Mouse (Mus musculus): ENCODE measurements around the gene Olfr675. TPM values are rescaled to one million over a fixed set of nuclear protein-coding genes. Genes with fewer than 3 reads are reported as not detected.
"Not testable (repeated sequence)": the region's sequence is repeated elsewhere in the genome, so short reads cannot be mapped to it uniquely, and the experiment has no call there.

Olfr675 gene
- not detected in 2 replicates for total RNA-seq (2012; rRNA removed)

- Histone ChIP-seq H3K9me3 (ENCODE audit: control insufficient read depth, insufficient read depth, low read depth, low read length) (no peaks in the 10 kb centered on the region), H3K27ac (ENCODE audit: insufficient read depth, low read depth, low read length, poor library complexity, severe bottlenecking) (no peak within 1 kb of the TSS), H3K36me3 (ENCODE audit: control insufficient read depth, insufficient read depth, low read length, poor library complexity, severe bottlenecking) (no peaks in the 10 kb centered on the region), H3K4me3 (ENCODE audit: insufficient read depth in 1 of 2, low read depth in 1 of 2, low read length in 2 of 2, poor library complexity in 1 of 2, severe bottlenecking in 1 of 2) (no peak within 1 kb of the TSS), H3K9ac (ENCODE audit: insufficient read depth, low read depth, low read length, poor library complexity, severe bottlenecking) (no peak within 1 kb of the TSS), H3K4me1 (ENCODE audit: control insufficient read depth in 2 of 2, insufficient read depth in 2 of 2, low read length in 2 of 2, poor library complexity in 1 of 2) (no peaks in the 10 kb centered on the region)
- DNase-seq (ENCODE audit: low read depth, low spot score), result no peak
- in situ Hi-C loops (cut with MboI; ENCODE audit: low sequenced_read_pairs in 2 of 2, unreplicated experiment in 2 of 2), result no loop called here
- TF ChIP-seq ZNF384 (IDR thresholded peaks at IDR 0.05; ENCODE audit: low read depth, low read length) (no peak), MAFK (IDR thresholded peaks at IDR 0.05; ENCODE audit: insufficient read depth, low read depth, low read length) (no peak), HCFC1 (IDR thresholded peaks at IDR 0.05; ENCODE audit: borderline replicate concordance, insufficient read depth, low read length) (no peak), ZC3H11A (IDR thresholded peaks at IDR 0.05; ENCODE audit: borderline replicate concordance, low read depth, low read length) (no peak), CHD2 (IDR thresholded peaks at IDR 0.05; ENCODE audit: low read depth, low read length) (no peak)
Observed at GRCm38 (mm10) chr7:105028360-105028759, at the start of gene Olfr675. TSS of gene Olfr675 (minus strand) at chr7:105028460.

GRCm38 (mm10) chr7:105064175-105064574 lies 35.9 kb upstream of the Olfr675 start, which contains the start of gene Olfr678:
TSS of gene Olfr678 (plus strand) at chr7:105064475.
- in situ Hi-C loops (cut with MboI; ENCODE audit: low sequenced_read_pairs in 2 of 2, unreplicated experiment in 2 of 2), result no loop called here
- no peak within 1 kb of the TSS for H3K4me3 ChIP-seq (ENCODE audit: insufficient read depth in 1 of 2, low read depth in 1 of 2, low read length in 2 of 2, poor library complexity in 1 of 2, severe bottlenecking in 1 of 2)
- no peak within 1 kb of the TSS for H3K9ac ChIP-seq (ENCODE audit: insufficient read depth, low read depth, low read length, poor library complexity, severe bottlenecking)
- no peak within 1 kb of the TSS for H3K27ac ChIP-seq (ENCODE audit: insufficient read depth, low read depth, low read length, poor library complexity, severe bottlenecking)
- no peaks in the 10 kb centered on the region for H3K9me3 ChIP-seq (ENCODE audit: control insufficient read depth, insufficient read depth, low read depth, low read length)
- DNase-seq (ENCODE audit: low read depth, low spot score), result no peak
- TF ChIP-seq ZC3H11A (IDR thresholded peaks at IDR 0.05; ENCODE audit: borderline replicate concordance, low read depth, low read length), result no peak
- no peak for TF ChIP-seq CHD2 (IDR thresholded peaks at IDR 0.05; ENCODE audit: low read depth, low read length)
- TF ChIP-seq HCFC1 (IDR thresholded peaks at IDR 0.05; ENCODE audit: borderline replicate concordance, insufficient read depth, low read length), result no peak
- no peak for TF ChIP-seq MAFK (IDR thresholded peaks at IDR 0.05; ENCODE audit: insufficient read depth, low read depth, low read length)
- no peak for TF ChIP-seq ZNF384 (IDR thresholded peaks at IDR 0.05; ENCODE audit: low read depth, low read length)
- H3K36me3 ChIP-seq (ENCODE audit: control insufficient read depth, insufficient read depth, low read length, poor library complexity, severe bottlenecking), result no peaks in the 10 kb centered on the region
- H3K4me1 ChIP-seq (ENCODE audit: control insufficient read depth in 2 of 2, insufficient read depth in 2 of 2, low read length in 2 of 2, poor library complexity in 1 of 2), result no peaks in the 10 kb centered on the region

DNA sequence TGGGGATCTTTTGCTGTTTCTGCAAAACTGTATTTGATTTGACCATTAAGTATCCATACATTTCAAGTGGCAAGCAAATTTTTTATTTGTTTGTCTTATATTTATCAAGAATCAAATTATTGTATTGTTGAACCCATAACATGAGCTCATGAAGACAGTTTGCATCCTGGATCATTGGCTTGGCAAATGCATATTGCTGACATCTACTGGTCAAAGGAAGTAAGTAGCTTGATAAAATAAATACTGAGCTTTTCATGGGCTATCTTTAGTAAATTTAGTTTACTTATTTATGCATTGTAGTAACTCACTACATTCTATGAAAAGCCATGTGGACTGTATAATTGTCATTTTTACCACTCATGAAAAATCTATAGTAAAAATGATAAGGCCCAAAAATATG lies 30.7 kb upstream of the Olfr675 start:
- Histone ChIP-seq H3K4me3 (ENCODE audit: insufficient read depth in 1 of 2, low read depth in 1 of 2, low read length in 2 of 2, poor library complexity in 1 of 2, severe bottlenecking in 1 of 2) (no peak overlapping the region), H3K9me3 (ENCODE audit: control insufficient read depth, insufficient read depth, low read depth, low read length) (no peaks in the 10 kb centered on the region), H3K4me1 (ENCODE audit: control insufficient read depth in 2 of 2, insufficient read depth in 2 of 2, low read length in 2 of 2, poor library complexity in 1 of 2) (no peaks in the 10 kb centered on the region), H3K9ac (ENCODE audit: insufficient read depth, low read depth, low read length, poor library complexity, severe bottlenecking) (no peak overlapping the region), H3K27ac (ENCODE audit: insufficient read depth, low read depth, low read length, poor library complexity, severe bottlenecking) (no peak overlapping the region), H3K36me3 (ENCODE audit: control insufficient read depth, insufficient read depth, low read length, poor library complexity, severe bottlenecking) (no peaks in the 10 kb centered on the region)
- in situ Hi-C loops (cut with MboI; ENCODE audit: low sequenced_read_pairs in 2 of 2, unreplicated experiment in 2 of 2), result no loop called here
- no peak for TF ChIP-seq MAFK (IDR thresholded peaks at IDR 0.05; ENCODE audit: insufficient read depth, low read depth, low read length)
- TF ChIP-seq CHD2 (IDR thresholded peaks at IDR 0.05; ENCODE audit: low read depth, low read length), result no peak
- TF ChIP-seq ZC3H11A (IDR thresholded peaks at IDR 0.05; ENCODE audit: borderline replicate concordance, low read depth, low read length), result no peak
- TF ChIP-seq ZNF384 (IDR thresholded peaks at IDR 0.05; ENCODE audit: low read depth, low read length), result no peak
- DNase-seq (ENCODE audit: low read depth, low spot score), result no peak

DNA sequence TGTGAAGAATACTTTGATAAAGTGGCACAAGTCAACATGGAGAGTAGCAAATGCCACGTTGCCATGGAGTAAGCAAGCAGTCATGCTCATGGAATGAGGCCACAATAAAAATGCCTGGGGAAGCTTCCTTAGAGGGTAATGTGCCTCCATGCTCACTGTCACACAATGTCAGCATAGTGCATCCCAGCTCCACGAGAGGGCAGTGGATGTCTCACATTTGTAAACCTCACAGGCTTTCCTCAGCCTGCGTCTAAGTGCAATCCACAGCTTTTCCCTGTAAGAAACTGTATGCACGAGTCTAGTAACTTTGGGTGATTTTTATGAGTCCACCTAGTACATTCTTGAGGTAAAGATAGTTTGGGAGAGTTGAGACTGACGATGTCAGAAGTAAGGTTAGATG lies 5.6 kb upstream of the Olfr675 start:
- H3K9me3 ChIP-seq (ENCODE audit: control insufficient read depth, insufficient read depth, low read depth, low read length); in situ Hi-C loops (cut with MboI; ENCODE audit: low sequenced_read_pairs in 2 of 2, unreplicated experiment in 2 of 2); DNase-seq (ENCODE audit: low read depth, low spot score); H3K4me1 ChIP-seq (ENCODE audit: control insufficient read depth in 2 of 2, insufficient read depth in 2 of 2, low read length in 2 of 2, poor library complexity in 1 of 2); H3K36me3 ChIP-seq (ENCODE audit: control insufficient read depth, insufficient read depth, low read length, poor library complexity, severe bottlenecking); H3K27ac ChIP-seq (ENCODE audit: insufficient read depth, low read depth, low read length, poor library complexity, severe bottlenecking); H3K4me3 ChIP-seq (ENCODE audit: insufficient read depth in 1 of 2, low read depth in 1 of 2, low read length in 2 of 2, poor library complexity in 1 of 2, severe bottlenecking in 1 of 2); H3K9ac ChIP-seq (ENCODE audit: insufficient read depth, low read depth, low read length, poor library complexity, severe bottlenecking): not testable (repeated sequence)

GRCm38 (mm10) chr7:105032398-105032797 lies 4.1 kb upstream of the Olfr675 start, which contains the start of gene Olfr676:
TSS of gene Olfr676 (plus strand) at chr7:105032698.
- in situ Hi-C loops (cut with MboI; ENCODE audit: low sequenced_read_pairs in 2 of 2, unreplicated experiment in 2 of 2), result no loop called here
- Histone ChIP-seq H3K36me3 (ENCODE audit: control insufficient read depth, insufficient read depth, low read length, poor library complexity, severe bottlenecking) (no peaks in the 10 kb centered on the region), H3K9me3 (ENCODE audit: control insufficient read depth, insufficient read depth, low read depth, low read length) (no peaks in the 10 kb centered on the region), H3K4me1 (ENCODE audit: control insufficient read depth in 2 of 2, insufficient read depth in 2 of 2, low read length in 2 of 2, poor library complexity in 1 of 2) (no peaks in the 10 kb centered on the region), H3K9ac (ENCODE audit: insufficient read depth, low read depth, low read length, poor library complexity, severe bottlenecking) (no peak within 1 kb of the TSS), H3K27ac (ENCODE audit: insufficient read depth, low read depth, low read length, poor library complexity, severe bottlenecking) (no peak within 1 kb of the TSS), H3K4me3 (ENCODE audit: insufficient read depth in 1 of 2, low read depth in 1 of 2, low read length in 2 of 2, poor library complexity in 1 of 2, severe bottlenecking in 1 of 2) (no peak within 1 kb of the TSS)
- DNase-seq (ENCODE audit: low read depth, low spot score), result no peak
- TF ChIP-seq ZC3H11A (IDR thresholded peaks at IDR 0.05; ENCODE audit: borderline replicate concordance, low read depth, low read length), result no peak
- no peak for TF ChIP-seq CHD2 (IDR thresholded peaks at IDR 0.05; ENCODE audit: low read depth, low read length)
- no peak for TF ChIP-seq ZNF384 (IDR thresholded peaks at IDR 0.05; ENCODE audit: low read depth, low read length)
- TF ChIP-seq MAFK (IDR thresholded peaks at IDR 0.05; ENCODE audit: insufficient read depth, low read depth, low read length), result no peak
- TF ChIP-seq HCFC1 (IDR thresholded peaks at IDR 0.05; ENCODE audit: borderline replicate concordance, insufficient read depth, low read length), result no peak

Measured in ES-E14 (cell line).